Mouse (Mus musculus): Measurements from ENCODE around the gene Cdk19. TPM values are rescaled to one million over a fixed set of nuclear protein-coding genes. Genes with fewer than 3 reads are reported as not detected.

Gene Cdk19
- total and polyA plus RNA-seq, 3 experiments = 3.3 to 4.7 (median 4.0) TPM

- TF ChIP-seq CHD1 (IDR thresholded peaks at IDR 0.05; ENCODE audit: low read depth, low read length) (no peak), BHLHE40 (IDR thresholded peaks at IDR 0.05; ENCODE audit: low read depth, low read length) (peak; percentile 34; the same call in 1 of the 2 replicates), NELFE (IDR thresholded peaks at IDR 0.05; ENCODE audit: low read depth, low read length) (no peak), USF1 (IDR thresholded peaks at IDR 0.05; ENCODE audit: low read depth, low read length) (peak; percentile 12; the same call in 1 of the 2 replicates), IRF4 (IDR thresholded peaks at IDR 0.05; ENCODE audit: low read depth, low read length) (peak; percentile 63), JUND (conservative IDR thresholded peaks at IDR 0.05; ENCODE audit: low read depth, low read length) (0 out of 2 replicates have a peak, but pooled peaks have one; percentile 33), GABPA (IDR thresholded peaks at IDR 0.05; ENCODE audit: insufficient replicate concordance, low read depth, low read length) (no peak), MAZ (IDR thresholded peaks at IDR 0.05; ENCODE audit: low read depth, low read length) (no peak), CTCF (conservative IDR thresholded peaks at IDR 0.05 in 1 of 2, IDR thresholded peaks at IDR 0.05 in 1 of 2; ENCODE audit: low read depth in 2 of 2, low read length in 2 of 2) (no peak), EP300 (IDR thresholded peaks at IDR 0.05; ENCODE audit: low read length) (peak; percentile 53)
Measured at GRCm38 (mm10) chr10:40309884-40310635, 29.3 kb upstream of the Cdk19 start (continued).

DNA sequence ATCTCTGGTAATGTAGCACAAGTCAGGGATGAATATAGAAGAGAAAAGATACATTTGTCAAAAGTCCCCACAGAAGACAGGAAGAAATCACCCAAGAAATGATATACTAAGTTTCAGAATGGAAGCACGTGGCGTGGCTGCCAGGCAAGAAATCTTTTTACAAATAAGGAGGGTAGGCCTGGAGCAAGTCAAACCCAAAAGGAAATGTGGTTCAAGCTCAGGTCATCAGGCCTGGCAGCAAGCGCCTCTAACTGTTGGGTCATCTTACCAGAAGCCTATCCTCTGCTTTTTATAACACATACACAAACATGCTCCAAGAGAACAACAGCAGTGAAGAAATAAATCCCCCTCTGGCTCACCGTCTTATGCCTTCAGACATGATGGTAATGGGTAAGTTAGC, 26.6 kb upstream of the Cdk19 start:
- in situ Hi-C loops (cut with MboI; ENCODE audit: low pct_ligation_motif_present, low pct_unique_long_range_greater_than_20kb, low sequenced_read_pairs) = no loop called here
- DNase-seq (ENCODE audit: extremely low read depth) = no peak

GRCm38 (mm10) chr10:40316841-40317585, 22.4 kb upstream of the Cdk19 start:
- in situ Hi-C loops (cut with MboI; ENCODE audit: low pct_ligation_motif_present, low pct_unique_long_range_greater_than_20kb, low sequenced_read_pairs) = no loop called here

More for the DNA sequence above, 26.6 kb upstream of the Cdk19 start:
- H3K79me2 ChIP-seq (replicated peaks; ENCODE audit: control insufficient read depth, extremely low read depth, insufficient read depth, poor library complexity, severe bottlenecking) = no peaks in the 10 kb centered on the region
- H3K36me3 ChIP-seq (replicated peaks in 1 of 2; ENCODE audit: control insufficient read depth in 1 of 2, insufficient read depth in 1 of 2, low read length in 1 of 2) = no peaks in the 10 kb centered on the region
- H3K4me2 ChIP-seq (ENCODE audit: insufficient read depth, low read depth, poor library complexity, severe bottlenecking) = no peak overlapping the region
- no peak overlapping the region for H3K27ac ChIP-seq (ENCODE audit: insufficient read depth, low read depth)
- H3K4me1 ChIP-seq (ENCODE audit: control insufficient read depth in 1 of 2, insufficient read depth in 2 of 2) = peaks cover 13 to 28% of the 10 kb centered on the region in 2 experiments
- no peaks in the 10 kb centered on the region for H3K9me3 ChIP-seq (replicated peaks; ENCODE audit: low read length)
- no peaks in the 10 kb centered on the region for H3K27me3 ChIP-seq (replicated peaks)
- TF ChIP-seq ZKSCAN1 (IDR thresholded peaks at IDR 0.05; ENCODE audit: borderline replicate concordance, low read depth, low read length) = no peak
- no peak for TF ChIP-seq MAZ (IDR thresholded peaks at IDR 0.05; ENCODE audit: low read depth, low read length)
- TF ChIP-seq MAFK (IDR thresholded peaks at IDR 0.05; ENCODE audit: insufficient replicate concordance, low read length) = no peak
- dilution Hi-C loops (cut with MboI; ENCODE audit: extremely low pct_ligation_motif_present, extremely low pct_unique_long_range_greater_than_20kb, low sequenced_read_pairs) = no loop called here
- no peak overlapping the region for H3K4me3 ChIP-seq (replicated peaks in 1 of 3; ENCODE audit: low read depth in 2 of 3, low read length in 2 of 3, poor library complexity in 1 of 3)
- no peak overlapping the region for H3K9ac ChIP-seq (ENCODE audit: insufficient read depth, low read depth)

More at GRCm38 (mm10) chr10:40316841-40317585, 22.4 kb upstream of the Cdk19 start:
- dilution Hi-C loops (cut with MboI; ENCODE audit: extremely low pct_ligation_motif_present, extremely low pct_unique_long_range_greater_than_20kb, low sequenced_read_pairs) = no loop called here
- Histone ChIP-seq H3K27me3 (replicated peaks) (no peaks in the 10 kb centered on the region), H3K4me1 (ENCODE audit: control insufficient read depth in 1 of 2, insufficient read depth in 2 of 2) (peaks cover 5 to 15% of the 10 kb centered on the region in 2 experiments), H3K4me2 (ENCODE audit: insufficient read depth, low read depth, poor library complexity, severe bottlenecking) (no peak overlapping the region), H3K9me3 (replicated peaks; ENCODE audit: low read length) (peaks cover 4% of the 10 kb centered on the region), H3K27ac (ENCODE audit: insufficient read depth, low read depth) (no peak overlapping the region), H3K4me3 (replicated peaks in 1 of 3; ENCODE audit: low read depth in 2 of 3, low read length in 2 of 3, poor library complexity in 1 of 3) (no peak overlapping the region), H3K9ac (ENCODE audit: insufficient read depth, low read depth) (no peak overlapping the region), H3K79me2 (replicated peaks; ENCODE audit: control insufficient read depth, extremely low read depth, insufficient read depth, poor library complexity, severe bottlenecking) (no peaks in the 10 kb centered on the region), H3K36me3 (replicated peaks in 1 of 2; ENCODE audit: control insufficient read depth in 1 of 2, insufficient read depth in 1 of 2, low read length in 1 of 2) (no peaks in the 10 kb centered on the region)
- DNase-seq (ENCODE audit: extremely low read depth) = no peak
- TF ChIP-seq JUND (conservative IDR thresholded peaks at IDR 0.05; ENCODE audit: low read depth, low read length) = peak; percentile 74
- no peak for TF ChIP-seq ETS1 (conservative IDR thresholded peaks at IDR 0.05; ENCODE audit: low read depth, low read length)
- TF ChIP-seq EP300 (IDR thresholded peaks at IDR 0.05; ENCODE audit: low read length) = peak; percentile 76
- TF ChIP-seq HCFC1 (IDR thresholded peaks at IDR 0.05; ENCODE audit: low read depth, low read length) = no peak
- TF ChIP-seq CHD1 (IDR thresholded peaks at IDR 0.05; ENCODE audit: low read depth, low read length) = no peak
- peak; percentile 68 for TF ChIP-seq JUN (IDR thresholded peaks at IDR 0.05; ENCODE audit: insufficient read depth, low read depth, low read length)
- TF ChIP-seq IRF4 (IDR thresholded peaks at IDR 0.05; ENCODE audit: low read depth, low read length) = peak; percentile 85
- TF ChIP-seq ZNF384 (IDR thresholded peaks at IDR 0.05; ENCODE audit: low read depth, low read length) = peak; percentile 83
- TF ChIP-seq RCOR1 (conservative IDR thresholded peaks at IDR 0.05; ENCODE audit: low read depth, low read length) = no peak
- TF ChIP-seq USF2 (conservative IDR thresholded peaks at IDR 0.05; ENCODE audit: low read depth, low read length) = no peak
- no peak for TF ChIP-seq ZC3H11A (IDR thresholded peaks at IDR 0.05; ENCODE audit: low read depth, low read length)
- TF ChIP-seq ELF1 (IDR thresholded peaks at IDR 0.05; ENCODE audit: low read depth, low read length) = no peak
- TF ChIP-seq POLR2AphosphoS2 (IDR thresholded peaks at IDR 0.05; ENCODE audit: low read depth, low read length) = no peak

Measured in CH12.LX (cell line).